In genomic region chr7:144628334-144628915, GRCm38 (mm10) we compare ENCODE assay signal across 9 mouse cellular contexts. TPM values are rescaled to one million over a fixed set of nuclear protein-coding genes. Genes with fewer than 3 reads are reported as not detected.
A peak's percentile ranks its signal among the peaks of the same experiment; 100 is the strongest.
DNase-seq lines count a peak whose midpoint lies in the region; ATAC-seq and TF ChIP-seq lines count a peak whose summit lies in the region.
"Had no signal": no experiment of that assay in that cellular context is flagged by ENCODE, and none has a peak within 500 bp of the region (broad histone marks: within the 10 kb centered on the region; RNA-seq: fewer than 3 reads in every experiment).

No protein-coding gene starts in this region.

- WGBS in lung, embryonic 15.5 days = 14% methylated on average over 3 of the region's 3 CpGs
- 33% methylated on average over 3 of the region's 3 CpGs for WGBS in lung, adult 2 months
- WGBS in hindbrain, embryonic 11.5 days = 7% methylated on average over 3 of the region's 3 CpGs
- 9% methylated on average over 3 of the region's 3 CpGs for WGBS in neural tube, embryonic 12.5 days

- peak overlapping the region; percentile 62 for H3K27ac ChIP-seq in lung, embryonic 15.5 days
- H3K27ac ChIP-seq in hindbrain, embryonic 11.5 days (ENCODE audit: low read depth, low read length) = peak overlapping the region; percentile 78
- no peak overlapping the region for H3K27ac ChIP-seq in neural tube, embryonic 12.5 days

- peaks cover 7% of the 10 kb centered on the region; the same call in 1 of the 2 replicates for H3K36me3 ChIP-seq in lung, embryonic 15.5 days
- no peaks in the 10 kb centered on the region for H3K36me3 ChIP-seq in hindbrain, embryonic 11.5 days (ENCODE audit: control insufficient read depth, insufficient read depth, low read length)
- no peaks in the 10 kb centered on the region for H3K36me3 ChIP-seq in neural tube, embryonic 12.5 days

- no peaks in the 10 kb centered on the region for H3K27me3 ChIP-seq in lung, embryonic 15.5 days
- H3K27me3 ChIP-seq in hindbrain, embryonic 11.5 days (ENCODE audit: control insufficient read depth, insufficient read depth, low read length) = peaks cover 5% of the 10 kb centered on the region
- H3K27me3 ChIP-seq in neural tube, embryonic 12.5 days (replicated peaks) = 0 out of 2 replicates have a peak, but pooled peaks cover 3% of the 10 kb centered on the region

- H3K4me3 ChIP-seq in lung, embryonic 15.5 days = no peak overlapping the region
- H3K4me3 ChIP-seq in lung, adult 2 months (replicated peaks; ENCODE audit: extremely low read depth, low read depth, low read length) = no peak overlapping the region
- no peak overlapping the region for H3K4me3 ChIP-seq in hindbrain, embryonic 11.5 days (ENCODE audit: low read depth, low read length)
- H3K4me3 ChIP-seq in neural tube, embryonic 12.5 days = no peak overlapping the region

- peaks cover 27% of the 10 kb centered on the region for H3K4me1 ChIP-seq in lung, embryonic 15.5 days
- no peaks in the 10 kb centered on the region for H3K4me1 ChIP-seq in lung, adult 2 months (ENCODE audit: control insufficient read depth, insufficient read depth, low read length)
- peaks cover 7% of the 10 kb centered on the region for H3K4me1 ChIP-seq in hindbrain, embryonic 11.5 days (replicated peaks; ENCODE audit: control insufficient read depth, insufficient read depth, low read length)
- peaks cover 27% of the 10 kb centered on the region for H3K4me1 ChIP-seq in neural tube, embryonic 12.5 days

- TF ChIP-seq POLR2A in lung, adult 2 months (IDR thresholded peaks at IDR 0.05; ENCODE audit: borderline replicate concordance, extremely low read depth, low read depth, low read length) = no peak

- H3K4me2 ChIP-seq in lung, embryonic 15.5 days = no peak overlapping the region
- no peak overlapping the region for H3K4me2 ChIP-seq in hindbrain, embryonic 11.5 days (replicated peaks; ENCODE audit: low read depth, low read length)
- no peak overlapping the region for H3K4me2 ChIP-seq in neural tube, embryonic 12.5 days (replicated peaks)

- peak; percentile 17; the same call in 1 of the 2 replicates for ATAC-seq in lung, embryonic 15.5 days (ENCODE audit: borderline replicate concordance, extremely low read depth, low FRiP score, low TSS enrichment)
- ATAC-seq in hindbrain, embryonic 11.5 days (ENCODE audit: low FRiP score) = peak; percentile 90
- ATAC-seq in neural tube, embryonic 12.5 days (ENCODE audit: low FRiP score, low read depth) = peak; percentile 81

- no peak overlapping the region for H3K9ac ChIP-seq in lung, embryonic 15.5 days
- no peak overlapping the region for H3K9ac ChIP-seq in hindbrain, embryonic 11.5 days (ENCODE audit: low read depth, low read length)
- no peak overlapping the region for H3K9ac ChIP-seq in neural tube, embryonic 12.5 days

- no peaks in the 10 kb centered on the region for H3K9me3 ChIP-seq in lung, embryonic 15.5 days
- no peaks in the 10 kb centered on the region for H3K9me3 ChIP-seq in hindbrain, embryonic 11.5 days (ENCODE audit: control insufficient read depth, low read length)
- H3K9me3 ChIP-seq in neural tube, embryonic 12.5 days = no peaks in the 10 kb centered on the region

- DNase-seq in lung, adult 2 months = no peak
- DNase-seq in embryo, embryonic 10.5 days (ENCODE audit: low spot score) = peak; percentile 86
- DNase-seq in hindbrain, embryonic 11.5 days (ENCODE audit: low spot score) = peak; percentile 77
- DNase-seq in gastrocnemius, postnatal 10 days = no peak
- DNase-seq in urinary bladder, postnatal 36 days (ENCODE audit: low spot score in 2 of 2) = no peak
- no peak for DNase-seq in gastrocnemius, postnatal 25 days
- DNase-seq: kidney, adult 18-20 months had no signal

- TF ChIP-seq CTCF in lung, adult 2 months (IDR thresholded peaks at IDR 0.05; ENCODE audit: insufficient read depth, low read length) = no peak

RNA-seq across cellular contexts. Expression of gene Fadd, which starts 46.2 kb away (rescaled TPM):
- polyA plus RNA-seq in lung, embryonic 15.5 days (2015; fragmentation: Nextera tagmentation; extraction: Ambion mirVana) = 12.4 and 12.5 TPM in 2 replicates
- 9.2 and 11.6 TPM in 2 replicates for polyA plus RNA-seq in lung, adult 2 months (2012; rRNA removed)
- polyA plus RNA-seq in hindbrain, embryonic 11.5 days (2014; fragmentation: Nextera tagmentation; extraction: Ambion mirVana) = 8.3 and 8.6 TPM in 2 replicates
- polyA plus RNA-seq in neural tube, embryonic 12.5 days (2016; fragmentation: Nextera tagmentation; extraction: Ambion mirVana) = 6.4 and 7.1 TPM in 2 replicates
- total RNA-seq in gastrocnemius, postnatal 10 days (2021) = 1 to 10 TPM; 4.9 to 5.9 TPM
- 1 to 10 TPM; 1.9 to 2.5 TPM for total RNA-seq in gastrocnemius, postnatal 25 days (2021)

Comparison
In these comparisons a context has a peak if more than half of its experiments do, and no peak if none do; other contexts are left out.
1. ATAC-seq: peak in every context shown above with its lines; median percentile 90 in hindbrain, embryonic 11.5 days; 81 in neural tube, embryonic 12.5 days; 17 in lung, embryonic 15.5 days.
2. DNase-seq: peak in embryo, embryonic 10.5 days (single experiment) and hindbrain, embryonic 11.5 days (single experiment); none in lung, adult 2 months (single experiment), gastrocnemius, postnatal 10 days (single experiment), urinary bladder, postnatal 36 days (0 of 2) and gastrocnemius, postnatal 25 days (single experiment).